Mouse (Mus musculus) heart, postnatal 0 days (tissue): ENCODE measurements around the gene Trmt112.
"Not testable (repeated sequence)": the region's sequence is repeated elsewhere in the genome, so short reads cannot be mapped to it uniquely, and the experiment has no call there.

Source experiments
- CTCF ChIP-seq: IDR thresholded peaks from 2 replicates; pipeline ENCODE4 v1.5.1; 2016; ENCODE audit warnings: antibody characterized with exemption, control low read depth, low read depth
- EP300 ChIP-seq: IDR thresholded peaks from 2 replicates; pipeline ENCODE4 v1.6.1; 2016; ENCODE audit warnings: antibody characterized with exemption, low read depth

GRCm38 (mm10) chr19:6895608-6896305 is 13.7 kb upstream of the Trmt112 start:
- not testable (repeated sequence) for TF ChIP-seq CTCF, EP300
